Mouse (Mus musculus): ENCODE data around the gene Gm6169. TPM values are rescaled to one million over a fixed set of nuclear protein-coding genes. Genes with fewer than 3 reads are reported as not detected.
"Not testable (repeated sequence)": the region's sequence is repeated elsewhere in the genome, so short reads cannot be mapped to it uniquely, and the experiment has no call there.

The Gm6169 gene
- polyA plus RNA-seq, 1 experiment from 2014 or later, result 0.43 TPM

DNA sequence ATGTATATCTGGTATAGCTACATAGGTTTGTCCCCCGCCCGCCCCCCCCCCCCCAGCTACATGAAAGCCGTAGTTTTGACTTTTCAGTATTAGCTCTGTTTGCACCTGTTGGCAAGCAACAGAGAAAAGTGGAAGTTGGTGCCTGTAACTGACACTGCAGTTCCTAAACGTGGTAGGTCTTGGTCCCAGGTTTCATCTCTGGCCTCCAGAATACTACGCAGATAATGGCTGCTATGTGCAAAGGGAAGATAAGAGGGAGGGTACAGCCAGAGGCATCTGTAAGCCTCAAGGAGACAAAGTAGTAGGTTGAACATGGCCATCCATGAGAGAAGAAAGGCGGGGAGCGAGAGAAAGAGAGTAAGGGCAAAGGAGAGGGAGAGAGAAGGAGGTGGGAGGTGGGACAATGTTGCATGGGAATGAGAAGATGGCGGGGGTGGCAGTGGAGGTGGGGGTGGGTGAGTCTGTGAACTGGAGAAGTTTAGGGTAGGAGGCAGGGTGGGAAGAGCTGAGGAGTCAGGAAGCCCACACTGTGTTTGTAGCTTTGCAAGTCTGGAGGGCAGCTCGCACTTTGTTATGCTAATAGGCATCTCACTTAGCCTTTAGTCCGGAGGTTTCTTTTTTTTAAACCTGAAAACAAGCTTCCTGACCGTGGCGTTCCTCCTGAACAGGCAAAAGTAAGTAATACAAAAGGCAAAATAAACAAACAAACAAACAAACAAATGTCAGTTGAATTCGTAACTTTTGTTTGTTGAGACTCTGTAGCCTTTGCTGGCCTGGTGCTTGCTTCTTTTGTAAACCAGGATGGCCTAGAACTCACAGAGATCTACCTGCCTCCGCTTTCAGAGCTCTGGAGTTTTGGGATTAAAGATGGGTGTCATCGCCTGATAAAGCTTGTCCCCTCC is 32.1 kb downstream of the Gm6169 start, which contains the start of gene Fam169a:
Gene Fam169a, plus strand, starts transcription at position 638 of the 902 bp plus-strand sequence.
- Histone ChIP-seq H3K36me3 (no peaks in the 10 kb centered on the region), H3K4me1 (replicated peaks) (0 out of 2 replicates have a peak, but pooled peaks cover 7% of the 10 kb centered on the region), H3K9ac (replicated peaks) (no peak within 1 kb of the TSS), H3K4me3 (replicated peaks) (no peak within 1 kb of the TSS), H3K4me2 (replicated peaks) (no peak within 1 kb of the TSS), H3K27me3 (peaks cover 33% of the 10 kb centered on the region), H3K9me3 (no peaks in the 10 kb centered on the region), H3K27ac (no peak within 1 kb of the TSS)
- 28% methylated on average over 15 of the region's 15 CpGs for WGBS
- ATAC-seq, result no peak

DNA sequence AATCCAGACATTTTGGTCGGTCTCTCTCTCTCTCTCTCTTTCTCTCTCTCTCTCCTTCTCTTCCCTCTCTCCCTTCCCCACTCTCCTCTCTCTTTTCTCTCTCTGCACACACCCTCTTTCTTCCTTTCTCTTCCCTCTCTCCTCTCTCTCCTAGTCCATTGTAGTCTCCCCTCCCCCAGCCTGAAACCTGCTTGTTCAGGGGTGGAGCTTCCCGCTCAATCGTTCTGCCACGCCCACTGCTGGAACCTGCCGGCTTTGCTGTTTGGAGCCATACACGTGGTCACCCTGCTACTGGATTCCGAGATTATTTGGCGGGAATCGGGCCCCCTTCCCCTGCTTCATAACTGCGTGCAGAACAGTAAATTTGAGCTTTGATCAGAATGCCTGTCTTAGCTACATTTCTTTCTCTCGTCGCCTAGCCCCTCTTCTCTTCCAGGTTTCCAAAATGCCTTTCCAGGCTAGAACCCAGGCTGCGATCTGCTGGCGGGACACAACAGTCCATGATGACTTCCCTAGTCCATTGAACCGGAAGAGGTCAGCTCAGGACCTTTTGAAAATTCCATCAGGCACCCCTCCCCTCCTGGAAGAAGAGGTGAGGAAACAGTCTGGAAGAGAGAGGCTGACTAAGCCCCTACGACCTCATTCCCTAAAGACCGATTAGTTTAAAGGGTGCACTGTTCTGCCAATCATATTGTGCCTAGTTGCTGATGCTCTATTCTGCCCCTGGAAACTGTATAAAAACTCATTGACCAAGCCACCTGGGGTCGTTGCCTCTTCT is 34.0 kb downstream of the Gm6169 start:
- 0 out of 2 replicates have a peak overlapping the region, but pooled peaks have one; percentile 5 for H3K4me2 ChIP-seq (replicated peaks)
- not testable (repeated sequence) for ATAC-seq; H3K9ac ChIP-seq (replicated peaks); H3K4me3 ChIP-seq (replicated peaks); H3K9me3 ChIP-seq; H3K27ac ChIP-seq; H3K4me1 ChIP-seq (replicated peaks); H3K36me3 ChIP-seq
- H3K27me3 ChIP-seq, result peaks cover 31% of the 10 kb centered on the region
- WGBS, result 46% methylated on average over 18 of the region's 18 CpGs

DNA sequence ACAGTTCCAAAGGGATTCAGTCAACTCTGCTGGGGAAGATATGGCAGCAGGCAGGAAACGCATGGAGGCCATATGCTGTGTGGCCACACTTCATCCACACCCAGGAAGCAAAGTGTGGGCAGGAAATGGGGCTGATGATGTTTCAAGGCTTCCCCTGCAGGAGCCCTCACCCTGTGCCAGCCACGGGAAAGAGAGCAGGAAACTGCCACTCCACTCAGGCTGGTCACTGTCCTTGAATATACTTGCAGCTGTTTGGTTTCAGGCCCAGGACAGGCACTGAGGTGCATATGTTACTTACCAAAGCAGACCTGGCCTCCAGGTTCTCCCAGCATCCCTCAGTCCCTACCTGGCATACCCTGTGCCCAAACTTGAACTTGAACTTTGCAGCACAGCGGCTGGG is 34.6 kb downstream of the Gm6169 start:
- H3K4me2 ChIP-seq (replicated peaks), result 0 out of 2 replicates have a peak overlapping the region, but pooled peaks have one; percentile 5
- 0 out of 2 replicates have a peak, but pooled peaks have one; percentile 17 for ATAC-seq

DNA sequence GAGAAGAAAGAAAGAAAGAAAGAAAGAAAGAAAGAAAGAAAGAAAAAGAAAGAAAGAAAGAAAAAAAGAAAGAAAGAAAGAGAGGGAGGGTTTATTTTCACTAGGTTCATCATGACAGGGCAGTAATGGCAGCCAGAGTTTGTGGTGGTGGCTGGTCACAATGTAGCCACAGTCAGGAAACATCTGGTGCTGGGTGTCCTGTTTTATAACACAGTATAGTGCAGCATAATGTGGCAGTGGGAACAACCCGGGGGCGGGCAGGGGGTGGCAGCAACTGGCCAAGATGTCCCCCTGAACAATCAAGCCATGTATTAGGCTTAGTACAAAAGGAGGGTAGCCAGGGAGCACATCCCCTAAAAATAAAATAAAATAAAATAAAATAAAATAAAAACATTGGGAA is 35.6 kb downstream of the Gm6169 start:
- no peak for ATAC-seq
- H3K27me3 ChIP-seq, result peaks cover 20% of the 10 kb centered on the region
- no peaks in the 10 kb centered on the region for H3K36me3 ChIP-seq
- no peak overlapping the region for H3K4me2 ChIP-seq (replicated peaks)
- WGBS, result 96% methylated on average over 2 of the region's 2 CpGs
- H3K4me3 ChIP-seq (replicated peaks), result no peak overlapping the region
- no peaks in the 10 kb centered on the region for H3K9me3 ChIP-seq
- no peak overlapping the region for H3K27ac ChIP-seq
- 0 out of 2 replicates have a peak, but pooled peaks cover 7% of the 10 kb centered on the region for H3K4me1 ChIP-seq (replicated peaks)
- H3K9ac ChIP-seq (replicated peaks), result no peak overlapping the region

More for the DNA sequence above, 34.6 kb downstream of the Gm6169 start:
- WGBS, result 74% methylated on average over 3 of the region's 3 CpGs
- Histone ChIP-seq H3K36me3 (no peaks in the 10 kb centered on the region), H3K4me1 (replicated peaks) (0 out of 2 replicates have a peak, but pooled peaks cover 7% of the 10 kb centered on the region), H3K9me3 (no peaks in the 10 kb centered on the region), H3K9ac (replicated peaks) (no peak overlapping the region), H3K27ac (no peak overlapping the region), H3K4me3 (replicated peaks) (no peak overlapping the region), H3K27me3 (peaks cover 25% of the 10 kb centered on the region)

DNA sequence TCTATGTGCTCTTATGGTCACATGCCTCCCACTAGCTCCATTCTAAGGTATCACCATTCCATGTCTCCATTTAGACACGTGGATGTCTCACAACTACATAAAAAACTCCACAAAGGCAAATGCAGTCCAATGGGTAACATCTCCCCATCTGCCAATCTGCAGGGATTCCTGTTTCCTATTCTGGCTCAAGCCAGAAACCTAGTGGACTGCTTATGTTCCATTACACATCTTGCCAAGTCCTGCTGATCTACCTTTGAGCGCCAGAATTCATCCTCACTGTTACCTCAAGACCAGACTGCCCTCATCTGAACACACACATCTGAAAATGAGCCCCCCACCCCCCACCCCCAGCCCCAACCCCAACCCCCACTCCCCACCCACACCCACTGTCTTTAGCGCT is 36.9 kb downstream of the Gm6169 start:
- no peak overlapping the region for H3K4me2 ChIP-seq (replicated peaks)
- no peak overlapping the region for H3K27ac ChIP-seq
- H3K4me1 ChIP-seq (replicated peaks), result 0 out of 2 replicates have a peak, but pooled peaks cover 2% of the 10 kb centered on the region
- H3K9me3 ChIP-seq, result no peaks in the 10 kb centered on the region
- 92% methylated on average over 3 of the region's 3 CpGs for WGBS
- H3K4me3 ChIP-seq (replicated peaks), result no peak overlapping the region
- ATAC-seq, result no peak
- no peaks in the 10 kb centered on the region for H3K36me3 ChIP-seq
- peaks cover 8% of the 10 kb centered on the region for H3K27me3 ChIP-seq
- H3K9ac ChIP-seq (replicated peaks), result no peak overlapping the region

DNA sequence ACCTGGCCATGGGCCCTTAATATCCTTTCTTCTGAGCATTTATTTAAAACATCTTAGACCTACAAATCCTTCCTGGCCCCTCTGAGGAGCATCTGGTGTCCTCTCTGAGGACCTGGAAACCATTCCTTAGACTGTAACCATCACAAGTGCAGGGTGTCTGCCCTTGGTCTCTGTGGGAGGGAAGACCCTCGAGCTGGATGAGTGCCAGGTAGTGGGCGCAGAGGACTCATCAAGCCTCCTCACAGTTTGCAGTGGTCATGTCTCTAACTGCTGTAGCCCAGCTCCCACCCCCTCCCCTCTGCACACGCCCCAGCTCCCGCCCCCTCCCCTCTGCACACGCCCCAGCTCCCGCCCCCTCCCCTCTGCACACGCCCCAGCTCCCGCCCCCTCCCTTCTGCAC is 38.7 kb downstream of the Gm6169 start:
- 46% methylated on average over 3 of the region's 8 CpGs for WGBS
- Histone ChIP-seq H3K27ac (no peak overlapping the region), H3K36me3 (no peaks in the 10 kb centered on the region), H3K4me3 (replicated peaks) (no peak overlapping the region), H3K9ac (replicated peaks) (no peak overlapping the region), H3K27me3 (no peaks in the 10 kb centered on the region; the same call in 1 of the 2 replicates), H3K9me3 (no peaks in the 10 kb centered on the region), H3K4me1 (replicated peaks) (no peaks in the 10 kb centered on the region), H3K4me2 (replicated peaks) (no peak overlapping the region)
- ATAC-seq, result no peak

DNA sequence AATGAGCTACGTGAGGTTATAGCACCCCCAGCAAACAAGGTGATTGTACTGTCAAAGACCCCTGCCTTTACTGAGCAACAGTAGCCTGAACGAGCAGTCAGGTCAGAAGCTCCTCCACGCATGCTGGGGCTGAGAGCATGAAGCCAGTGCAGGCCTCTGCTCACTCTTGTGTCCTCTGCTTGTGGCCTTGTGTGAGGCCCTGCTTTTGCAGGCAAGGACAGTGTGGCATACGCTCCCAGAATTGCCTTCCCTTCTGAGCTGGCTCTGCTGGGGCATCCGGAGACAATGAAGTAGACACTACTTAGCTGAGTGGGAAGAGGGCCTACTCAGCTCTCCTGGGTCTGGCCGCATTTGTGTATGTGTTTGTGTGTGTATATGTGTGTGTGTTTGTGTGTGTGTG is 39.3 kb downstream of the Gm6169 start:
- no peak for ATAC-seq
- 93% methylated on average over 6 of the region's 6 CpGs for WGBS
- no peaks in the 10 kb centered on the region for H3K36me3 ChIP-seq

DNA sequence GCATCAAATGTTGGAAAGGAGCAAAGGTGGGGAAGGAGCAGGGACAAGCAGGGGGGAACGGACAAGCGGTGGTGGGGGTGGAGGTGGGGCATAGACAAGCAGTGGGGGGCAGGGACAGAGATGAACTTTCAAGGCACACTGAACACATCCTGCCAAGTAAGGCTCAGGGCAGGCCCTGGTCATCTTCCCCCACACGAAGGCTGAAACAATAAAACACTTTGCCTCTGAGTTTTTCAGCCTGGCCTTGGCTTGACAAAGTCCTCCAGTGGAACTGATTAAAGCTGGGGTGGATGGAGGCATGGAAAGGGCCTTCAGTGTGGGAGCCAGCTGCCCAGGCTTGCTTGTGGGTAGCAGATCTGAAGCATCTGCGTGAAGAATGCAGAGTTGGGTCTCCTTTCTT is 41.2 kb downstream of the Gm6169 start:
- H3K27ac ChIP-seq, result no peak overlapping the region
- H3K4me3 ChIP-seq (replicated peaks), result no peak overlapping the region
- H3K36me3 ChIP-seq, result no peaks in the 10 kb centered on the region
- WGBS, result 63% methylated on average over 4 of the region's 4 CpGs
- H3K9ac ChIP-seq (replicated peaks), result no peak overlapping the region
- no peaks in the 10 kb centered on the region for H3K9me3 ChIP-seq
- no peaks in the 10 kb centered on the region for H3K27me3 ChIP-seq
- ATAC-seq, result no peak
- no peaks in the 10 kb centered on the region for H3K4me1 ChIP-seq (replicated peaks)
- no peak overlapping the region for H3K4me2 ChIP-seq (replicated peaks)

More for the DNA sequence above, 39.3 kb downstream of the Gm6169 start:
- H3K9me3 ChIP-seq, result no peaks in the 10 kb centered on the region
- H3K4me2 ChIP-seq (replicated peaks), result no peak overlapping the region
- no peak overlapping the region for H3K27ac ChIP-seq
- no peaks in the 10 kb centered on the region; the same call in 1 of the 2 replicates for H3K27me3 ChIP-seq
- H3K4me3 ChIP-seq (replicated peaks), result no peak overlapping the region
- no peaks in the 10 kb centered on the region for H3K4me1 ChIP-seq (replicated peaks)
- H3K9ac ChIP-seq (replicated peaks), result no peak overlapping the region

DNA sequence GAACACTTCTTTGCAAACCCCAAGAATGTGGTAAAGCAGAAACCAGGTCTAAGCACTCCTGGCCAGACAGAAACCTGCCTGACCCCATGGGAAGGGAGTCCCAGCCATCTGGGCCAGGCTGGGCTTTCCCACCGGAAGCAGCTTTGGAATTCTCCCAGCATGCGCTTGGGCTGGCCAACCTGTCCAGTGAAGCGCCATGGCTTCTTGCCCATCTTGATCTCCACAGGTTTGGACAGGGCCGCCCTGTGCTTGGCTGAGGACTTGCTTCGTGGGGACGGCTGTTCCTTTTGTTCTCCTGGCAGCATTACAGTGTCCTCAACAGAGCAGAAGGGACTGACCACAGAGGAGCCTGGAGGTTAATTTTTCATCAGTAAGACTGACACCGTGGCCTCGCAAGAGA is 45.2 kb downstream of the Gm6169 start:
- no peaks in the 10 kb centered on the region for H3K4me1 ChIP-seq (replicated peaks)
- H3K4me2 ChIP-seq (replicated peaks), result no peak overlapping the region
- H3K27ac ChIP-seq, result no peak overlapping the region
- no peaks in the 10 kb centered on the region for H3K27me3 ChIP-seq
- WGBS, result 85% methylated on average over 8 of the region's 8 CpGs
- no peak for ATAC-seq
- H3K9ac ChIP-seq (replicated peaks), result no peak overlapping the region
- no peaks in the 10 kb centered on the region for H3K9me3 ChIP-seq
- H3K4me3 ChIP-seq (replicated peaks), result no peak overlapping the region
- H3K36me3 ChIP-seq, result no peaks in the 10 kb centered on the region

DNA sequence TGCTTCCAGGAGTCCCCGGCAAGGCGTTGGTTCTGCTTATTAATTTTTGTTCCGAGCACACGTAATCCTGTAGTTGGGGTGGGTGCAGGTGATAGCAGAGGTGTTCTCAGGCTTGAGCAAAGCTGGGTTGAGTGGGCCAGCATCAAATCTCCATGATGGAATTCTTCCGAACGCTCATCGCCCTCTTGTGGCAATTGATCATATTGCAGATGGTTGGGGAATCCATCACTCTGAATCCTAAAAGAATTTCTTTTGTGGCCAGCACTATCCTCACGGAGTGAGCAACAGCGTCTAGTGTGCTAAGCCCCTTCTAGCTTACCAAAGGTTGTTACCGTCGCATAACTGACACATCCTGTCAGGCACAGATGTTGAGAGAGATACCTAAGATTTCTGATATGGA is 46.4 kb downstream of the Gm6169 start:
- Histone ChIP-seq H3K9me3 (no peaks in the 10 kb centered on the region), H3K36me3 (no peaks in the 10 kb centered on the region), H3K4me1 (replicated peaks) (no peaks in the 10 kb centered on the region), H3K4me2 (replicated peaks) (no peak overlapping the region), H3K27ac (no peak overlapping the region), H3K27me3 (no peaks in the 10 kb centered on the region), H3K9ac (replicated peaks) (no peak overlapping the region), H3K4me3 (replicated peaks) (no peak overlapping the region)
- 15% methylated on average over 11 of the region's 11 CpGs for WGBS
- ATAC-seq, result peak; percentile 63; the same call in 1 of the 2 replicates

DNA sequence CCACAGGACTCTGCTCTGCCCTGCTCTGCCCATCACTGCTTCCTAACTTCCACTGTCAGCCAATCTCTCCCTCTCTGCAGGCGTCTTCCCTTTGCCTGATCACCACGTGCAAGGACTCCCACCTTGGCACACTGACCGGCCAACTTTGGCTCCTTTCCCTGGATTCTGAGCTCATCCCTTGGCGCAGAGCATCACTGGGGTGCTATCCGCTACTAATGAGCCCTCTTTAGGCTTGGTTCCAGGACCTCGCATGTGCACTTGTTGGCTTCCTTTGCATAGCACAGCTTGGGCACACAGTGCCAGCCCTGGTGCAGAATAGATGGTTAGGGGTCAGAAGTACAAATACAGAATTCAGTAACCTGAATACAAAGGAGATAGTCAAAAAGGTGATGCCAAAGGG is 47.9 kb downstream of the Gm6169 start:
- H3K36me3 ChIP-seq, result no peaks in the 10 kb centered on the region
- H3K4me3 ChIP-seq (replicated peaks), result no peak overlapping the region
- no peak overlapping the region for H3K9ac ChIP-seq (replicated peaks)
- H3K27ac ChIP-seq, result no peak overlapping the region
- no peaks in the 10 kb centered on the region for H3K9me3 ChIP-seq
- ATAC-seq, result no peak
- 80% methylated on average over 6 of the region's 6 CpGs for WGBS
- H3K4me2 ChIP-seq (replicated peaks), result no peak overlapping the region
- H3K4me1 ChIP-seq (replicated peaks), result no peaks in the 10 kb centered on the region
- H3K27me3 ChIP-seq, result no peaks in the 10 kb centered on the region
